Mouse (Mus musculus): Measurements from ENCODE around the gene Slc18b1. TPM values are rescaled to one million over a fixed set of nuclear protein-coding genes. Genes with fewer than 3 reads are reported as not detected.

The Slc18b1 gene
- polyA plus RNA-seq, 1 experiment from 2014 or later = 15.8 TPM

DNA sequence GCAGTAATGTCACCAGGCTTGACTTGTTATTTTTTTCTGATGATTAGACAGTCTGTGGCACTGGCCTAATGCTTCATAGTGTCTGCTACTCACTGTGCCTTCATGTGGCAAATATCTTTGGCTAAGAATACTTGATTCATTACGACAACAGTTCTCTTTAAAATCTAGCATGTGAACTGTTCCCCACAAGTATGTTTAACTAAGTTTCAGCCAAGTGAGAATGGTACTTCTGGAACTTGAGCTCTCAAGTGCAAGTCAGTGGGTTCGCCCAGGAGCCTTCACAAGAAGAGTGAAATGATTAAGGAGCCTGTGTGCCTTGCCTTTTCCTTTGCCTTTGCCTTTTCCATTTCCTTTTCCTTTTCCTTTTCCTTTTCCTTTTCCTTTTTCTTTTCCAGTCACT, 55.3 kb downstream of the Slc18b1 start:
- DNase-seq (ENCODE audit: low spot score) (no peak), ATAC-seq (ENCODE audit: insufficient read depth, low FRiP score, low TSS enrichment) (no peak)
- Histone ChIP-seq H3K27ac (ENCODE audit: low read depth, low read length) (no peak overlapping the region), H3K4me3 (ENCODE audit: low read depth, low read length) (no peak overlapping the region), H3K4me2 (ENCODE audit: low read depth) (no peak overlapping the region), H3K9me3 (ENCODE audit: control insufficient read depth, low read length) (no peaks in the 10 kb centered on the region), H3K27me3 (ENCODE audit: control insufficient read depth, insufficient read depth, low read length) (no peaks in the 10 kb centered on the region), H3K4me1 (ENCODE audit: control insufficient read depth, insufficient read depth, low read length) (no peaks in the 10 kb centered on the region), H3K36me3 (ENCODE audit: control insufficient read depth, insufficient read depth, low read length) (no peaks in the 10 kb centered on the region), H3K9ac (ENCODE audit: low read length) (no peak overlapping the region)
- 84% methylated on average over 2 of the region's 2 CpGs for WGBS

DNA sequence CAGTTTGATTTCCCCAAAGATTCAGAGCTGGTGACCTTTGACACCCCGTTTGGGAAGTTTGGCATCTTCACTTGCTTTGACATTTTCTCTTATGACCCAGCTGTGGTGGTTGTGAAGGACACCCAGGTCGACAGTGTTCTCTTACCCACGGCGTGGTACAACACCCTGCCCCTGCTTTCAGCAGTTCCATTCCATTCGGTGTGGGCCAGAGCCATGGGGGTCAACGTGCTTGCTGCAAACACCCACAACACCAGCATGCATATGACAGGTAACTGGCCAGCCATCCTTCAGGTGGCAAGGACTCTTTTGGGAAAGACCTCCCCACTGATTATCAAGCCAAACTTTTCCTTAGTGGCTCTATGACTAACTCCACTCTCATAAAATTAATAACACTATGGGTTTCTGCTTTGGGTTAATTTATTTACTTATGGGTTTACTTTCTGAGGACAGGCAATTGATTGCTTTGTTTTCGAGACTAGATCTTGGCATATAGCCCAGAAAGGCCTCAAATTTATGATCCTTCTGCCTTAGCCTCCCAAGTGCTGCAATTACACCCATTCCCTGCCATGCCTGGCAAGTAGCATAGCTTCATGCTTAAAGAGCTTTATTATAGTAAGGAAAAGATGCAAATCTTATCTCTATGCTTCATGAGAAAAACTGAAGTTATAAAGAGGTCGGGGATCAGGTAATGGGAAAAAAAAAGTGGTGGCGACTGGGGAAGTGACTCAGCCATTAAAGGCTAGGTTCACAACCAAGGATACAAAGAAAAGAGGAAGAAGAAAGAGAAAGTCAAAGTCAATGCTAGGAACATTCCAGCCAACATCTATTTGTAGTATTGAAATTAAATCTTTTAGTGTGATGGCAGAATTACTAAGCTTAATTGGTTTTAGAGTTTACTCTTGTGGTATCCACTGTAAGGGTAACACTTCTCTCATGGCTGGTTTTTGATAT, 67.9 kb downstream of the Slc18b1 start:
- 84% methylated on average over 9 of the region's 9 CpGs for WGBS
- Histone ChIP-seq H3K27ac (ENCODE audit: low read depth, low read length) (no peak overlapping the region), H3K27me3 (ENCODE audit: control insufficient read depth, insufficient read depth, low read length) (no peaks in the 10 kb centered on the region), H3K9me3 (ENCODE audit: control insufficient read depth, low read length) (0 out of 2 replicates have a peak, but pooled peaks cover 3% of the 10 kb centered on the region), H3K36me3 (ENCODE audit: control insufficient read depth, insufficient read depth, low read length) (no peaks in the 10 kb centered on the region), H3K4me2 (ENCODE audit: low read depth) (no peak overlapping the region), H3K4me3 (ENCODE audit: low read depth, low read length) (no peak overlapping the region), H3K4me1 (ENCODE audit: control insufficient read depth, insufficient read depth, low read length) (no peaks in the 10 kb centered on the region), H3K9ac (ENCODE audit: low read length) (no peak overlapping the region)
- ATAC-seq (ENCODE audit: insufficient read depth, low FRiP score, low TSS enrichment) (no peak), DNase-seq (ENCODE audit: low spot score) (no peak)

Other genes starting within 250 kb of the Slc18b1 start
- 115 and 133 TPM in 2 replicates for gene Rps12, start 9.7 kb upstream of the Slc18b1 start, polyA plus RNA-seq (2014; fragmentation: Nextera tagmentation; extraction: Ambion mirVana)
- not detected in 2 replicates for gene Vnn3, start 54.5 kb downstream of the Slc18b1 start, polyA plus RNA-seq (2014; fragmentation: Nextera tagmentation; extraction: Ambion mirVana)
- 0.82 and 0.96 TPM in 2 replicates for gene Vnn1, start 97.7 kb downstream of the Slc18b1 start, polyA plus RNA-seq (2014; fragmentation: Nextera tagmentation; extraction: Ambion mirVana)
- gene Taar1, start 123.4 kb downstream of the Slc18b1 start, polyA plus RNA-seq (2014; fragmentation: Nextera tagmentation; extraction: Ambion mirVana) = not detected in 2 replicates
- gene Taar2, start 141.6 kb downstream of the Slc18b1 start, polyA plus RNA-seq (2014; fragmentation: Nextera tagmentation; extraction: Ambion mirVana) = not detected in 2 replicates
- not detected in 2 replicates for gene Taar3, start 152.6 kb downstream of the Slc18b1 start, polyA plus RNA-seq (2014; fragmentation: Nextera tagmentation; extraction: Ambion mirVana)
- gene Taar4, start 163.5 kb downstream of the Slc18b1 start, polyA plus RNA-seq (2014; fragmentation: Nextera tagmentation; extraction: Ambion mirVana) = not detected in 2 replicates
- not detected in 2 replicates for gene Taar5, start 173.7 kb downstream of the Slc18b1 start, polyA plus RNA-seq (2014; fragmentation: Nextera tagmentation; extraction: Ambion mirVana)
- gene Taar6, start 188.7 kb downstream of the Slc18b1 start, polyA plus RNA-seq (2014; fragmentation: Nextera tagmentation; extraction: Ambion mirVana) = not detected in 2 replicates
- gene Taar7a, start 196.5 kb downstream of the Slc18b1 start, polyA plus RNA-seq (2014; fragmentation: Nextera tagmentation; extraction: Ambion mirVana) = not detected in 2 replicates
- not detected in 2 replicates for gene Taar7b, start 203.0 kb downstream of the Slc18b1 start, polyA plus RNA-seq (2014; fragmentation: Nextera tagmentation; extraction: Ambion mirVana)
- not detected in 2 replicates for gene Taar7d, start 230.2 kb downstream of the Slc18b1 start, polyA plus RNA-seq (2014; fragmentation: Nextera tagmentation; extraction: Ambion mirVana)
- not detected in 2 replicates for gene Taar7e, start 240.6 kb downstream of the Slc18b1 start, polyA plus RNA-seq (2014; fragmentation: Nextera tagmentation; extraction: Ambion mirVana)